Mouse (Mus musculus) ES-E14 (cell line): ENCODE data around the gene H2-DMb1.

ENCODE experiments used
- CHD2 ChIP-seq: IDR thresholded peaks from 2 replicates; pipeline ENCODE4 v1.6.1; 2014; ENCODE audit warnings: mild to moderate bottlenecking, low read depth, low read length, inconsistent platforms
- HCFC1 ChIP-seq: IDR thresholded peaks from 2 replicates; pipeline ENCODE4 v1.6.1; 2012; ENCODE audit warnings: low read length, inconsistent platforms, borderline replicate concordance; ENCODE audit not compliant: insufficient read depth
- MAFK ChIP-seq: IDR thresholded peaks from 2 replicates; pipeline ENCODE4 v1.6.1; 2014; ENCODE audit warnings: mild to moderate bottlenecking, low read depth, low read length, inconsistent platforms; ENCODE audit not compliant: insufficient read depth
- ZC3H11A ChIP-seq: IDR thresholded peaks from 2 replicates; pipeline ENCODE4 v1.6.1; 2012; ENCODE audit warnings: low read depth, mild to moderate bottlenecking, inconsistent platforms, low read length, borderline replicate concordance

- no peak for TF ChIP-seq ZC3H11A
- no peak for TF ChIP-seq HCFC1
- TF ChIP-seq MAFK = no peak
- no peak for TF ChIP-seq CHD2
These were observed 48.1 kb upstream of the H2-DMb1 start for GRCm38 (mm10) chr17:34104804-34105203.
